In genomic region chr3:41565410-41565823, GRCm38 (mm10) we compare ENCODE assay signal across 8 mouse cellular contexts. TPM values are rescaled to one million over a fixed set of nuclear protein-coding genes. Genes with fewer than 3 reads are reported as not detected.
DNase-seq lines count a peak whose midpoint lies in the region; ATAC-seq and TF ChIP-seq lines count a peak whose summit lies in the region.

No protein-coding gene starts in this region.

- ATAC-seq in heart, embryonic 11.5 days (replicated peaks; ENCODE audit: insufficient number of reproducible peaks, low FRiP score, low TSS enrichment): peak; percentile 67
- peak; percentile 69 for ATAC-seq in kidney, embryonic 16.5 days (ENCODE audit: low FRiP score, low TSS enrichment)

- H3K27ac ChIP-seq in bone marrow macrophage, adult 2 months (ENCODE audit: insufficient read depth, low read depth, low read length): peak overlapping the region; percentile 70
- H3K27ac ChIP-seq in embryonic fibroblast, embryonic 13.5 days (ENCODE audit: insufficient read depth, low read length): peak overlapping the region; percentile 82
- peak overlapping the region; percentile 96 for H3K27ac ChIP-seq in heart, embryonic 11.5 days (ENCODE audit: low read depth, low read length)
- H3K27ac ChIP-seq in kidney, embryonic 16.5 days (ENCODE audit: low read length): peak overlapping the region; percentile 97
- peak overlapping the region; percentile 98 for H3K27ac ChIP-seq in liver, adult 2 months (replicated peaks; ENCODE audit: insufficient read depth, low read depth, low read length)

- H3K27me3 ChIP-seq in heart, embryonic 11.5 days (ENCODE audit: control insufficient read depth, insufficient read depth, low read length): no peaks in the 10 kb centered on the region
- H3K27me3 ChIP-seq in kidney, embryonic 16.5 days (ENCODE audit: insufficient read depth, low read length): no peaks in the 10 kb centered on the region
- H3K27me3 ChIP-seq in liver, adult 2 months (ENCODE audit: control insufficient read depth, insufficient read depth, low read length): no peaks in the 10 kb centered on the region
- no peaks in the 10 kb centered on the region for H3K27me3 ChIP-seq in myocyte (ENCODE audit: control insufficient read depth, insufficient read depth, insufficient read length)

- TF ChIP-seq CTCF in bone marrow macrophage, adult 2 months (IDR thresholded peaks at IDR 0.05; ENCODE audit: low read depth, low read length): no peak
- no peak for TF ChIP-seq CTCF in embryonic fibroblast, embryonic 13.5 days (IDR thresholded peaks at IDR 0.05; ENCODE audit: borderline replicate concordance, insufficient read depth, low read length)
- TF ChIP-seq CTCF in liver, adult 2 months (IDR thresholded peaks at IDR 0.05; ENCODE audit: low read depth, low read length): no peak

- H3K9ac ChIP-seq in heart, embryonic 11.5 days (ENCODE audit: low read depth, low read length): peak overlapping the region; percentile 95
- H3K9ac ChIP-seq in kidney, embryonic 16.5 days (replicated peaks; ENCODE audit: low read length): peak overlapping the region; percentile 93
- peak overlapping the region; percentile 98 for H3K9ac ChIP-seq in liver, adult 2 months (ENCODE audit: low read depth, low read length)

- H3K36me3 ChIP-seq in heart, embryonic 11.5 days (ENCODE audit: control insufficient read depth, insufficient read depth, low read length): no peaks in the 10 kb centered on the region
- H3K36me3 ChIP-seq in kidney, embryonic 16.5 days (ENCODE audit: insufficient read depth, low read length): no peaks in the 10 kb centered on the region
- H3K36me3 ChIP-seq in liver, adult 2 months (ENCODE audit: control insufficient read depth, insufficient read depth, low read length): no peaks in the 10 kb centered on the region
- H3K36me3 ChIP-seq in myocyte (ENCODE audit: control insufficient read depth, insufficient read depth): no peaks in the 10 kb centered on the region

- WGBS in heart, embryonic 11.5 days (ENCODE audit: insufficient replicate concordance): under 1% methylated on average over 37 of the region's 61 CpGs
- 0% methylated on average over 43 of the region's 61 CpGs for WGBS in kidney, embryonic 16.5 days
- WGBS in liver, adult 2 months: 1% methylated on average over 52 of the region's 61 CpGs

- H3K9me3 ChIP-seq in heart, embryonic 11.5 days (replicated peaks; ENCODE audit: control insufficient read depth, low read length): no peaks in the 10 kb centered on the region
- H3K9me3 ChIP-seq in kidney, embryonic 16.5 days (ENCODE audit: low read length): no peaks in the 10 kb centered on the region

- peaks cover 41% of the 10 kb centered on the region for H3K79me2 ChIP-seq in liver, adult 2 months (ENCODE audit: control insufficient read depth, insufficient read depth, low read length)
- H3K79me2 ChIP-seq in myocyte (ENCODE audit: control insufficient read depth, insufficient read depth): peaks cover 44% of the 10 kb centered on the region

- peaks cover 3% of the 10 kb centered on the region for H3K4me1 ChIP-seq in bone marrow macrophage, adult 2 months (ENCODE audit: control insufficient read depth, insufficient read depth, low read length)
- H3K4me1 ChIP-seq in embryonic fibroblast, embryonic 13.5 days (ENCODE audit: control insufficient read depth, insufficient read depth, low read length): no peaks in the 10 kb centered on the region
- peaks cover 10% of the 10 kb centered on the region for H3K4me1 ChIP-seq in heart, embryonic 11.5 days (ENCODE audit: control insufficient read depth, insufficient read depth, low read length)
- peaks cover 10% of the 10 kb centered on the region for H3K4me1 ChIP-seq in kidney, embryonic 16.5 days (ENCODE audit: insufficient read depth, low read length)
- peaks cover 18% of the 10 kb centered on the region for H3K4me1 ChIP-seq in liver, adult 2 months (ENCODE audit: control insufficient read depth, insufficient read depth, low read length)

- H3K4me2 ChIP-seq in heart, embryonic 11.5 days: peak overlapping the region; percentile 96
- H3K4me2 ChIP-seq in kidney, embryonic 16.5 days (replicated peaks; ENCODE audit: low read depth, low read length): peak overlapping the region; percentile 91
- H3K4me2 ChIP-seq in myocyte (ENCODE audit: low read depth): peak overlapping the region; percentile 50

- H3ac ChIP-seq in myocyte (ENCODE audit: control insufficient read depth, insufficient read length): peak overlapping the region; percentile 61

- peak; percentile 75 for DNase-seq in 416B (ENCODE audit: low read depth)
- DNase-seq in liver, adult 2 months (ENCODE audit: extremely low read depth, low read depth, low spot score): peak; percentile 69
- peak; percentile 86 to 92 for DNase-seq in spleen, postnatal 4 days (ENCODE audit: low spot score in 2 of 2)

- peak overlapping the region; percentile 65 for H3K4me3 ChIP-seq in bone marrow macrophage, adult 2 months (ENCODE audit: insufficient read depth, low read length)
- H3K4me3 ChIP-seq in embryonic fibroblast, embryonic 13.5 days (ENCODE audit: insufficient read depth, low read length): peak overlapping the region; percentile 76
- H3K4me3 ChIP-seq in heart, embryonic 11.5 days (ENCODE audit: low read depth, low read length): peak overlapping the region; percentile 85
- peak overlapping the region; percentile 81 for H3K4me3 ChIP-seq in kidney, embryonic 16.5 days (ENCODE audit: low read length)
- peak overlapping the region; percentile 94 for H3K4me3 ChIP-seq in liver, adult 2 months (ENCODE audit: insufficient read depth, low read depth, low read length)
- peak overlapping the region; percentile 51 for H3K4me3 ChIP-seq in myocyte

- no peak for TF ChIP-seq POLR2A in bone marrow macrophage, adult 2 months (IDR thresholded peaks at IDR 0.05; ENCODE audit: borderline replicate concordance, low read depth, low read length)
- TF ChIP-seq POLR2A in embryonic fibroblast, embryonic 13.5 days (IDR thresholded peaks at IDR 0.05; ENCODE audit: low read depth, low read length): peak; percentile 64
- peak; percentile 62 for TF ChIP-seq POLR2A in liver, adult 2 months (IDR thresholded peaks at IDR 0.05; ENCODE audit: extremely low read depth, insufficient read depth, low read length)
- peak; percentile 83 for TF ChIP-seq POLR2A in myocyte (IDR thresholded peaks at IDR 0.05; ENCODE audit: insufficient read length, low read depth)

TF ChIP-seq in myocyte, 11 proteins besides CTCF, POLR2A, EP300 and RAD21:
- peak; percentile 69 for TF ChIP-seq POLR2AphosphoS2 (IDR thresholded peaks at IDR 0.05; ENCODE audit: insufficient read length, low read depth)
- no peak for TF ChIP-seq USF1 (IDR thresholded peaks at IDR 0.05; ENCODE audit: low read depth)
- TF ChIP-seq MYOD1 (IDR thresholded peaks at IDR 0.05; ENCODE audit: control insufficient read depth in 1 of 3, insufficient read length in 2 of 3, low read depth in 2 of 3): peak in 1 of 3 experiments; percentile 22
- TF ChIP-seq MAX (IDR thresholded peaks at IDR 0.05; ENCODE audit: low read depth): no peak
- TF ChIP-seq SRF (IDR thresholded peaks at IDR 0.05; ENCODE audit: control insufficient read depth, insufficient read length, low read depth): no peak
- TF ChIP-seq E2F4 (IDR thresholded peaks at IDR 0.05; ENCODE audit: insufficient read depth): peak; percentile 51
- TF ChIP-seq MYOG (IDR thresholded peaks at IDR 0.05; ENCODE audit: control insufficient read depth in 1 of 3, insufficient read depth in 1 of 3, insufficient read length in 2 of 3, low read depth in 2 of 3): peak in 2 of 3 experiments; percentile 48 to 66

RNA-seq across cellular contexts. Expression of gene Jade1, which starts 9.9 kb away (rescaled TPM):
- 11.5 and 13.9 TPM in 2 replicates for polyA plus RNA-seq in bone marrow macrophage, adult 2 months (2012; ENCODE audit: insufficient read depth, insufficient read length, missing spikeins)
- 37.0 and 56.8 TPM in 2 replicates for polyA plus RNA-seq in embryonic fibroblast, embryonic 13.5 days (2011; ENCODE audit: insufficient read length, low read depth, missing spikeins)
- 12.0 and 13.8 TPM in 2 replicates for polyA plus RNA-seq in heart, embryonic 11.5 days (2014; fragmentation: Nextera tagmentation; extraction: Ambion mirVana)
- polyA plus RNA-seq in kidney, embryonic 16.5 days (2015; fragmentation: Nextera tagmentation; extraction: Ambion mirVana): 21.2 TPM in 2 replicates
- total RNA-seq in liver, adult 2 months (2014; rRNA removed): 29.0 and 37.4 TPM in 2 replicates
- polyA plus RNA-seq in liver, adult 2 months (2012; rRNA removed): 15.0 and 20.3 TPM in 2 replicates
- 8.8 TPM for polyA plus RNA-seq in myocyte (2012; fragmentation: generic; extraction: Trizol)

Comparison
In these comparisons a context has a peak if more than half of its experiments do, and no peak if none do; other contexts are left out.
1. Peak in every context shown above with its lines: DNase-seq, ATAC-seq, H3K4me3 ChIP-seq and H3K27ac ChIP-seq.